In genomic region chr8:104251461-104251860, GRCm38 (mm10) we compare ENCODE assay signal across 8 mouse cellular contexts. TPM values are rescaled to one million over a fixed set of nuclear protein-coding genes. Genes with fewer than 3 reads are reported as not detected.
DNase-seq lines count a peak whose midpoint lies in the region; ATAC-seq and TF ChIP-seq lines count a peak whose summit lies in the region.

No protein-coding gene starts in this region.

- 0% methylated on average over 7 of the region's 7 CpGs for WGBS in forebrain, embryonic 12.5 days
- 1% methylated on average over 7 of the region's 7 CpGs for WGBS in midbrain, embryonic 16.5 days

- peak overlapping the region; percentile 66 for H3K9ac ChIP-seq in forebrain, embryonic 12.5 days
- no peak overlapping the region; the same call in 1 of the 2 replicates for H3K9ac ChIP-seq in midbrain, embryonic 16.5 days (ENCODE audit: low read depth, low read length)

- H3K79me2 ChIP-seq in C2C12 (ENCODE audit: control insufficient read depth, insufficient read depth) = peaks cover 18% of the 10 kb centered on the region

- no peak for TF ChIP-seq CTCF in C2C12 (IDR thresholded peaks at IDR 0.05; ENCODE audit: control insufficient read depth, insufficient read depth, insufficient read length)
- TF ChIP-seq CTCF in E14TG2a.4 (conservative IDR thresholded peaks at IDR 0.05; ENCODE audit: low read length) = no peak

- H3ac ChIP-seq in C2C12 (ENCODE audit: control insufficient read depth, insufficient read length, low read depth) = peak overlapping the region; percentile 61

- H3K79me3 ChIP-seq in C2C12 (ENCODE audit: low read depth) = no peaks in the 10 kb centered on the region

- H3K4me3 ChIP-seq in C2C12 (ENCODE audit: insufficient read depth, poor library complexity, severe bottlenecking) (peak overlapping the region; percentile 82), E14TG2a.4 (replicated peaks; ENCODE audit: low read length) (peak overlapping the region; percentile 90)
- peak overlapping the region; percentile 67 for H3K4me3 ChIP-seq in forebrain, embryonic 12.5 days (replicated peaks)
- H3K4me3 ChIP-seq in midbrain, embryonic 16.5 days (ENCODE audit: low read depth, low read length) = peak overlapping the region; percentile 72

- DNase-seq in kidney, postnatal 36 days = peak; percentile 32 to 59
- no peak for DNase-seq in cerebellum, postnatal 4 days (ENCODE audit: low spot score in 2 of 2)
- no peak for DNase-seq in thymus, postnatal 36 days

- ATAC-seq in forebrain, embryonic 12.5 days (ENCODE audit: low FRiP score) = no peak
- ATAC-seq in midbrain, embryonic 16.5 days = 0 out of 2 replicates have a peak, but pooled peaks have one; percentile 0
- ATAC-seq in cerebellum, adult (ENCODE audit: insufficient number of reproducible peaks, low FRiP score, low TSS enrichment) = no peak

- H3K27me3 ChIP-seq in C2C12 (ENCODE audit: control insufficient read depth, insufficient read depth, insufficient read length) = no peaks in the 10 kb centered on the region
- no peaks in the 10 kb centered on the region for H3K27me3 ChIP-seq in E14TG2a.4 (ENCODE audit: insufficient read depth, low read length)
- no peaks in the 10 kb centered on the region for H3K27me3 ChIP-seq in forebrain, embryonic 12.5 days
- H3K27me3 ChIP-seq in midbrain, embryonic 16.5 days (ENCODE audit: control insufficient read depth, insufficient read depth, low read depth, low read length) = no peaks in the 10 kb centered on the region

- no peaks in the 10 kb centered on the region for H3K9me3 ChIP-seq in E14TG2a.4 (ENCODE audit: low read length)
- no peaks in the 10 kb centered on the region for H3K9me3 ChIP-seq in forebrain, embryonic 12.5 days
- H3K9me3 ChIP-seq in midbrain, embryonic 16.5 days (replicated peaks; ENCODE audit: control insufficient read depth, low read length, poor library complexity, severe bottlenecking) = no peaks in the 10 kb centered on the region

- peak overlapping the region; percentile 73 for H3K4me2 ChIP-seq in forebrain, embryonic 12.5 days
- H3K4me2 ChIP-seq in midbrain, embryonic 16.5 days (ENCODE audit: low read length) = peak overlapping the region; percentile 75

- H3K36me3 ChIP-seq in C2C12 (ENCODE audit: control insufficient read depth, insufficient read depth) (no peaks in the 10 kb centered on the region), E14TG2a.4 (ENCODE audit: insufficient read depth, low read length) (peaks cover 3% of the 10 kb centered on the region; the same call in 1 of the 2 replicates)
- H3K36me3 ChIP-seq in forebrain, embryonic 12.5 days (replicated peaks) = no peaks in the 10 kb centered on the region
- no peaks in the 10 kb centered on the region for H3K36me3 ChIP-seq in midbrain, embryonic 16.5 days (ENCODE audit: control insufficient read depth, insufficient read depth, low read length)

- H3K4me1 ChIP-seq in E14TG2a.4 (replicated peaks; ENCODE audit: low read depth, low read length) = peaks cover 50% of the 10 kb centered on the region
- peaks cover 21% of the 10 kb centered on the region for H3K4me1 ChIP-seq in forebrain, embryonic 12.5 days
- H3K4me1 ChIP-seq in midbrain, embryonic 16.5 days (ENCODE audit: control insufficient read depth, insufficient read depth, low read length) = peaks cover 24% of the 10 kb centered on the region

- H3K27ac ChIP-seq in forebrain, embryonic 12.5 days = no peak overlapping the region
- no peak overlapping the region for H3K27ac ChIP-seq in midbrain, embryonic 16.5 days (ENCODE audit: low read length)

TF ChIP-seq in C2C12, 6 proteins besides CTCF, POLR2A, EP300 and RAD21:
- TF ChIP-seq MYOG (IDR thresholded peaks at IDR 0.05; ENCODE audit: control insufficient read depth, extremely low read depth, insufficient read length) (no peak), MYOD1 (IDR thresholded peaks at IDR 0.05; ENCODE audit: control insufficient read depth, insufficient read length, low read depth) (no peak), CEBPB (IDR thresholded peaks at IDR 0.05; ENCODE audit: low read depth) (no peak), MAX (IDR thresholded peaks at IDR 0.05) (no peak), FOSL1 (IDR thresholded peaks at IDR 0.05; ENCODE audit: insufficient read depth, low read length, poor library complexity, severe bottlenecking) (no peak), USF1 (IDR thresholded peaks at IDR 0.05; ENCODE audit: low read depth) (no peak)

RNA-seq across cellular contexts. Expression of gene Cklf, which starts 0.8 kb away (rescaled TPM):
- polyA plus RNA-seq in C2C12 (2012; fragmentation: generic; extraction: Trizol) = 19.4 TPM
- polyA plus RNA-seq in forebrain, embryonic 12.5 days (2016; fragmentation: Nextera tagmentation; extraction: Ambion mirVana) = 39.6 and 45.2 TPM in 2 replicates
- 34.7 and 37.1 TPM in 2 replicates for polyA plus RNA-seq in midbrain, embryonic 16.5 days (2015; fragmentation: Nextera tagmentation; extraction: Ambion mirVana)

RNA-seq across cellular contexts. Expression of gene Tk2, which starts 3.1 kb away (rescaled TPM):
- polyA plus RNA-seq in C2C12 (2012; fragmentation: generic; extraction: Trizol) = 11.7 TPM
- polyA plus RNA-seq in forebrain, embryonic 12.5 days (2016; fragmentation: Nextera tagmentation; extraction: Ambion mirVana) = 35.4 and 35.9 TPM in 2 replicates
- 46.3 and 51.5 TPM in 2 replicates for polyA plus RNA-seq in midbrain, embryonic 16.5 days (2015; fragmentation: Nextera tagmentation; extraction: Ambion mirVana)

RNA-seq across cellular contexts. Expression of gene Cmtm2a, which starts 41.5 kb away (rescaled TPM):
- not detected for polyA plus RNA-seq in C2C12 (2012; fragmentation: generic; extraction: Trizol)
- not detected in 2 replicates for polyA plus RNA-seq in forebrain, embryonic 12.5 days (2016; fragmentation: Nextera tagmentation; extraction: Ambion mirVana)
- not detected in 2 replicates for polyA plus RNA-seq in midbrain, embryonic 16.5 days (2015; fragmentation: Nextera tagmentation; extraction: Ambion mirVana)

RNA-seq across cellular contexts. Expression of gene Gm45711, which starts 58.4 kb away (rescaled TPM):
- not detected for polyA plus RNA-seq in C2C12 (2012; fragmentation: generic; extraction: Trizol)
- polyA plus RNA-seq in forebrain, embryonic 12.5 days (2016; fragmentation: Nextera tagmentation; extraction: Ambion mirVana) = not detected in 2 replicates
- not detected in 2 replicates for polyA plus RNA-seq in midbrain, embryonic 16.5 days (2015; fragmentation: Nextera tagmentation; extraction: Ambion mirVana)

RNA-seq across cellular contexts. Expression of gene Cmtm1, which starts 58.5 kb away (rescaled TPM):
- not detected for polyA plus RNA-seq in C2C12 (2012; fragmentation: generic; extraction: Trizol)
- polyA plus RNA-seq in forebrain, embryonic 12.5 days (2016; fragmentation: Nextera tagmentation; extraction: Ambion mirVana) = not detected in 2 replicates
- not detected in 2 replicates for polyA plus RNA-seq in midbrain, embryonic 16.5 days (2015; fragmentation: Nextera tagmentation; extraction: Ambion mirVana)

Comparison
In these comparisons a context has a peak if more than half of its experiments do, and no peak if none do; other contexts are left out.
1. DNase-seq: peak in kidney, postnatal 36 days (2 of 2); none in cerebellum, postnatal 4 days (0 of 2) and thymus, postnatal 36 days (0 of 2).
2. Peak in every context shown above with its lines, with median percentiles within 50 percentile points of each other: H3K4me3 ChIP-seq.